Mouse (Mus musculus) G1E (cell line): Measurements from ENCODE around the gene Samd3.

Experiments used
- CTCF ChIP-seq: IDR thresholded peaks from 2 replicates; pipeline ENCODE4 v1.5.1; 2012; ENCODE audit warnings: low read depth, low read length, inconsistent platforms, mixed read lengths
- GATA2 ChIP-seq: IDR thresholded peaks from 2 replicates; pipeline ENCODE4 v1.6.1; 2012; ENCODE audit warnings: low read depth, low read length, inconsistent platforms, borderline replicate concordance
- TAL1 ChIP-seq: conservative IDR thresholded peaks from 2 replicates; pipeline ENCODE4 v1.6.1; 2012; ENCODE audit warnings: low read depth, low read length, inconsistent platforms, mixed read lengths

GRCm38 (mm10) chr10:26302336-26302735, 72.8 kb downstream of the Samd3 start:
- TF ChIP-seq CTCF (no peak), GATA2 (no peak), TAL1 (no peak)
